In genomic region chr5:27248685-27249084, GRCm38 (mm10) we compare ENCODE assay signal across 10 mouse cellular contexts.
"Had no signal": no experiment of that assay in that cellular context is flagged by ENCODE, and none has a peak within 500 bp of the region (broad histone marks: within the 10 kb centered on the region; RNA-seq: fewer than 3 reads in every experiment).

No protein-coding gene starts in this region.

- ATAC-seq: midbrain, embryonic 16.5 days had no signal

- DNase-seq: lung, adult 18-20 months; lung, embryonic 14.5 days; lung, postnatal 10 days; lung, postnatal 4 days; midbrain, embryonic 14.5 days; right cerebral cortex, postnatal 14 days; thymus, adult 2 months; thymus, postnatal 25 days; thymus, postnatal 4 days had no signal
